Mouse (Mus musculus): ENCODE results near the gene Ptpn5. TPM values are rescaled to one million over a fixed set of nuclear protein-coding genes. Genes with fewer than 3 reads are reported as not detected.

Gene Ptpn5
- polyA plus RNA-seq, 1 experiment = not detected

GRCm38 (mm10) chr7:47073536-47074521 lies 59.7 kb downstream of the Ptpn5 start:
- peaks cover 4% of the 10 kb centered on the region; the same call in 1 of the 2 replicates for H3K4me1 ChIP-seq (ENCODE audit: control insufficient read depth, insufficient read depth, low read length)
- H3K27ac ChIP-seq (ENCODE audit: insufficient read depth, low read depth, low read length) = no peak overlapping the region
- no peak overlapping the region for H3K4me3 ChIP-seq (ENCODE audit: insufficient read depth, low read length)
- TF ChIP-seq POLR2A (IDR thresholded peaks at IDR 0.05; ENCODE audit: borderline replicate concordance, low read depth, low read length) = no peak
- TF ChIP-seq CTCF (IDR thresholded peaks at IDR 0.05; ENCODE audit: low read depth, low read length) = no peak

- peaks cover 11% of the 10 kb centered on the region for H3K4me1 ChIP-seq (ENCODE audit: control insufficient read depth, insufficient read depth, low read length)
- no peak overlapping the region for H3K4me3 ChIP-seq (ENCODE audit: insufficient read depth, low read length)
- 0 out of 2 replicates have a peak, but pooled peaks have one; percentile 26 for TF ChIP-seq CTCF (IDR thresholded peaks at IDR 0.05; ENCODE audit: low read depth, low read length)
- no peak for TF ChIP-seq POLR2A (IDR thresholded peaks at IDR 0.05; ENCODE audit: borderline replicate concordance, low read depth, low read length)
- H3K27ac ChIP-seq (ENCODE audit: insufficient read depth, low read depth, low read length) = no peak overlapping the region
These were observed 60.9 kb downstream of the Ptpn5 start for GRCm38 (mm10) chr7:47072551-47072950.

- peak overlapping the region; percentile 32 for H3K27ac ChIP-seq (ENCODE audit: insufficient read depth, low read depth, low read length)
- peaks cover 18% of the 10 kb centered on the region for H3K4me1 ChIP-seq (ENCODE audit: control insufficient read depth, insufficient read depth, low read length)
- TF ChIP-seq CTCF (IDR thresholded peaks at IDR 0.05; ENCODE audit: low read depth, low read length) = no peak
- TF ChIP-seq POLR2A (IDR thresholded peaks at IDR 0.05; ENCODE audit: borderline replicate concordance, low read depth, low read length) = no peak
- no peak overlapping the region for H3K4me3 ChIP-seq (ENCODE audit: insufficient read depth, low read length)
These were observed 65.6 kb downstream of the Ptpn5 start for GRCm38 (mm10) chr7:47067879-47068278.

- Histone ChIP-seq H3K4me1 (ENCODE audit: control insufficient read depth, insufficient read depth, low read length) (peaks cover 15% of the 10 kb centered on the region), H3K27ac (ENCODE audit: insufficient read depth, low read depth, low read length) (no peak overlapping the region), H3K4me3 (ENCODE audit: insufficient read depth, low read length) (no peak overlapping the region)
- TF ChIP-seq CTCF (IDR thresholded peaks at IDR 0.05; ENCODE audit: low read depth, low read length) = no peak
- TF ChIP-seq POLR2A (IDR thresholded peaks at IDR 0.05; ENCODE audit: borderline replicate concordance, low read depth, low read length) = no peak
These were observed 66.5 kb downstream of the Ptpn5 start for GRCm38 (mm10) chr7:47066942-47067341.

GRCm38 (mm10) chr7:47061560-47061959 lies 71.9 kb downstream of the Ptpn5 start:
- peaks cover 13% of the 10 kb centered on the region for H3K4me1 ChIP-seq (ENCODE audit: control insufficient read depth, insufficient read depth, low read length)
- no peak overlapping the region for H3K4me3 ChIP-seq (ENCODE audit: insufficient read depth, low read length)
- no peak overlapping the region for H3K27ac ChIP-seq (ENCODE audit: insufficient read depth, low read depth, low read length)
- TF ChIP-seq CTCF (IDR thresholded peaks at IDR 0.05; ENCODE audit: low read depth, low read length) = no peak
- TF ChIP-seq POLR2A (IDR thresholded peaks at IDR 0.05; ENCODE audit: borderline replicate concordance, low read depth, low read length) = no peak

- Histone ChIP-seq H3K4me1 (ENCODE audit: control insufficient read depth, insufficient read depth, low read length) (peaks cover 35% of the 10 kb centered on the region), H3K4me3 (ENCODE audit: insufficient read depth, low read length) (no peak overlapping the region), H3K27ac (ENCODE audit: insufficient read depth, low read depth, low read length) (no peak overlapping the region)
- TF ChIP-seq CTCF (IDR thresholded peaks at IDR 0.05; ENCODE audit: low read depth, low read length) = no peak
- no peak for TF ChIP-seq POLR2A (IDR thresholded peaks at IDR 0.05; ENCODE audit: borderline replicate concordance, low read depth, low read length)
These were observed 74.1 kb downstream of the Ptpn5 start for GRCm38 (mm10) chr7:47059339-47059738.

GRCm38 (mm10) chr7:47056273-47056672 lies 77.2 kb downstream of the Ptpn5 start:
- Histone ChIP-seq H3K4me3 (ENCODE audit: insufficient read depth, low read length) (no peak overlapping the region), H3K27ac (ENCODE audit: insufficient read depth, low read depth, low read length) (peak overlapping the region; percentile 55), H3K4me1 (ENCODE audit: control insufficient read depth, insufficient read depth, low read length) (peaks cover 49% of the 10 kb centered on the region)
- TF ChIP-seq CTCF (IDR thresholded peaks at IDR 0.05; ENCODE audit: low read depth, low read length) = no peak
- no peak for TF ChIP-seq POLR2A (IDR thresholded peaks at IDR 0.05; ENCODE audit: borderline replicate concordance, low read depth, low read length)

GRCm38 (mm10) chr7:47055744-47056143 lies 77.7 kb downstream of the Ptpn5 start:
- TF ChIP-seq CTCF (IDR thresholded peaks at IDR 0.05; ENCODE audit: low read depth, low read length) (no peak), POLR2A (IDR thresholded peaks at IDR 0.05; ENCODE audit: borderline replicate concordance, low read depth, low read length) (no peak)
- peak overlapping the region; percentile 55 for H3K27ac ChIP-seq (ENCODE audit: insufficient read depth, low read depth, low read length)
- no peak overlapping the region; the same call in 1 of the 2 replicates for H3K4me3 ChIP-seq (ENCODE audit: insufficient read depth, low read length)
- peaks cover 47% of the 10 kb centered on the region for H3K4me1 ChIP-seq (ENCODE audit: control insufficient read depth, insufficient read depth, low read length)

GRCm38 (mm10) chr7:47054666-47055065 lies 78.8 kb downstream of the Ptpn5 start:
- TF ChIP-seq CTCF (IDR thresholded peaks at IDR 0.05; ENCODE audit: low read depth, low read length) = no peak
- peaks cover 51% of the 10 kb centered on the region for H3K4me1 ChIP-seq (ENCODE audit: control insufficient read depth, insufficient read depth, low read length)
- H3K4me3 ChIP-seq (ENCODE audit: insufficient read depth, low read length) = no peak overlapping the region
- no peak overlapping the region for H3K27ac ChIP-seq (ENCODE audit: insufficient read depth, low read depth, low read length)

- no peak for TF ChIP-seq CTCF (IDR thresholded peaks at IDR 0.05; ENCODE audit: low read depth, low read length)
- no peak for TF ChIP-seq POLR2A (IDR thresholded peaks at IDR 0.05; ENCODE audit: borderline replicate concordance, low read depth, low read length)
- Histone ChIP-seq H3K4me3 (ENCODE audit: insufficient read depth, low read length) (no peak overlapping the region), H3K4me1 (ENCODE audit: control insufficient read depth, insufficient read depth, low read length) (peaks cover 51% of the 10 kb centered on the region)
These were observed 80.2 kb downstream of the Ptpn5 start for GRCm38 (mm10) chr7:47053287-47053686.

More at GRCm38 (mm10) chr7:47053287-47053686, 80.2 kb downstream of the Ptpn5 start:
- no peak overlapping the region for H3K27ac ChIP-seq (ENCODE audit: insufficient read depth, low read depth, low read length)
